Mouse (Mus musculus) effector memory CD4-positive, alpha-beta T cell, adult 7 months (primary cell): Measurements from ENCODE around the gene Nod1. TPM values are rescaled to one million over a fixed set of nuclear protein-coding genes. Genes with fewer than 3 reads are reported as not detected.

Experiments used
- polyA plus RNA-seq: library from polyadenylated mRNA; unstranded; fragments of 100-300 nt; shearing (Covaris generic); gene quantifications from one replicate; pipeline ENCODE4 v1.2.1, GENCODE M21; 2017

Nod1 gene
- polyA plus RNA-seq, result 46.2 TPM

DNA sequence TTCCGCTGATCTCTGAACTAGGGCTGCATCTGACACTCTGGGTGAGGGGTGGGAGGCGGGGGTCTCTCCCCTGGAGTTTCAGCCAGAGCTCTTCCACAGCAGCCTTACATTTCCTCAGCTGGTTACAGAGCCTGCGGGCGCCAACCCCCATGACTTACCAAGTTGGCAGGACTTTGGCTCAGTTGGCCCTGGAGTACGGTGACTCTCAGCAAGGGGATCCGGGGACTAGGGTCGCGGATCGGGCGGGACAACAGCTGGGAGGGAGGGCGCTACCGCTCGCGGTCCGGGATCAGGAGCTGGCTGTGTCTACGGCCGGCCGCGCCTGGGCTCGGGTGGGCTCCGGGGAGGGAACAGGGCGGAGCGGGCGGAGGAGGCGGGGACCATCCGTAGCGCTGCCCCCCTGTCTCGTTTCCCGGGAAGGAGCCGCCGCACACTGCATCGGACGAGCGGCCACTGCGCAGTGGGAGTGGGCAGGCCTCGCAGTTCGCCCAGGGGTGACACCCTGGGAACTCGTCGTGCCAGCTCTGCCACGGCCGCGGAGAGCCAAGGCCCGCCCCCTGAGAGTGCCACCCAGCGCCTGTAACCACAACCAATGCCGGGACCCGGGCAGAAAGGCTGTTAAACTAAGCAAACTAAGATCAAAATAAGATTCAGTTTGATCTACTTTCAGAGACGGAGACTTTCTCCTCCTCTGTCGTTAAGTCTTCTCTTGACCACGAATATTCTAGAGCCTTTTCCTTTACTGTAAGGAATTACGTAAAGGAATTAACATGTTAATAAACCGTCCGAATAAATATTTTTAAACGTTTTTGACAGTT is at the start of gene Nod1:
Gene Nod1, minus strand, starts transcription at position 502 of the 818 bp plus-strand sequence.

DNA sequence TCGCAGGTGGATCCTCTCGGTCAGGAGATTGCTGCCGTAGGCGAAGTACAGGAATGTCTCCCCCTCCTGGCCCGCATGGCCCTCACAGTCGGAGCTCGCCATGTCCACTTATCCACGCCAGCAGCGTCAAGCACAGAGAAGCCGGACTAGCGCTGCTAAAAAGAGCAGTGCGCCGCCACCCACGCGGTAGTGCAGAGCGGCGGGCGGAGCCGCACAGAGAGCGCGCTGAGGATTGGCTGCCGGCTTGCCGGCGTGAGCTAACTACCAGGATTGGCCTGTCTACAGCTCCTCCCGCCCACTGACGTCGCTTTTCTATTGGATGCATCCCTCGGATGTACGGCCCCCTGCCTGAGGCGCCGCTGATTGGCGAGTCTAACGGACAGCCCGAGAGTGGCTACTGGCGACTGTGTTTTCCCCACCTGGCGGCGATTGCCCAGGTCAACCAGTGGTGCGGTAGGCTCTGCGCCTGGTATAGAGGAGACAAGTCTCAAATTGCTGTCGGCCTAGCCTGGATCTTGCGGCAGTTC is 20.4 kb upstream of the Nod1 start, which contains the start of gene Ggct:
Gene Ggct, minus strand, starts transcription at position 217 of the 527 bp plus-strand sequence.

Other genes with a start within 250 kb of the Nod1 start
- gene Znrf2, start 155.7 kb downstream of the Nod1 start, polyA plus RNA-seq, result 156 TPM
- gene Ggct, start 20.3 kb upstream of the Nod1 start, polyA plus RNA-seq, result 15.1 TPM
- 91.8 TPM for gene Gars, start 65.4 kb upstream of the Nod1 start, polyA plus RNA-seq
- gene Crhr2, start 160.4 kb upstream of the Nod1 start, polyA plus RNA-seq, result 0.34 TPM
- not detected for gene Inmt, start 202.4 kb upstream of the Nod1 start, polyA plus RNA-seq
- 0.29 TPM for gene Mindy4, start 230.8 kb upstream of the Nod1 start, polyA plus RNA-seq